Mouse (Mus musculus) macrophage (primary cell): ENCODE measurements around the gene Ccdc33. TPM values are rescaled to one million over a fixed set of nuclear protein-coding genes. Genes with fewer than 3 reads are reported as not detected.

Experiments
- H3K27ac ChIP-seq: fragments of 350-480 bp; formaldehyde crosslinking; 2 replicates; pipeline ENCODE4 v1.9.0; 2021
- H3K36me3 ChIP-seq: fragments of 350-480 bp; formaldehyde crosslinking; 2 replicates; pipeline ENCODE4 v1.9.0; 2021; ENCODE audit errors: inconsistent target
- H3K4me3 ChIP-seq: fragments of 350-480 bp; formaldehyde crosslinking; 2 replicates; pipeline ENCODE4 v1.9.0; 2021; ENCODE audit errors: inconsistent target
- H3K79me2 ChIP-seq: fragments of 350-480 bp; formaldehyde crosslinking; 2 replicates; pipeline ENCODE4 v1.9.0; 2021; ENCODE audit errors: inconsistent target
- WGBS: methylation state at CpG from one replicate; pipeline ENCODE4 v1.1.7; 2026; ENCODE audit warnings: inconsistent platforms; ENCODE audit not compliant: missing documents; 5-methylcytosine and 5-hydroxymethylcytosine counted together
- polyA plus RNA-seq: library from polyadenylated mRNA; stranded (reverse); fragments of 250-400 nt; gene quantifications from 3 replicates; pipeline ENCODE4 v1.2.4, GENCODE M21; 2018; ENCODE audit warnings: inconsistent platforms

The Ccdc33 gene
- polyA plus RNA-seq, 1 experiment from 2014 or later, result not detected

GRCm38 (mm10) chr9:58113279-58113884, 5.2 kb downstream of the Ccdc33 start:
- H3K36me3 ChIP-seq, result no peaks in the 10 kb centered on the region
- H3K79me2 ChIP-seq, result no peaks in the 10 kb centered on the region
- 10% methylated on average over 22 of the region's 22 CpGs for WGBS
- H3K4me3 ChIP-seq, result no peak overlapping the region
- H3K27ac ChIP-seq, result no peak overlapping the region

GRCm38 (mm10) chr9:58112866-58113278, 5.8 kb downstream of the Ccdc33 start:
- H3K27ac ChIP-seq, result no peak overlapping the region
- no peak overlapping the region for H3K4me3 ChIP-seq
- H3K36me3 ChIP-seq, result no peaks in the 10 kb centered on the region
- 38% methylated on average over 4 of the region's 6 CpGs for WGBS
- H3K79me2 ChIP-seq, result no peaks in the 10 kb centered on the region

GRCm38 (mm10) chr9:58112321-58112751, 6.3 kb downstream of the Ccdc33 start:
- H3K79me2 ChIP-seq, result no peaks in the 10 kb centered on the region
- no peak overlapping the region for H3K27ac ChIP-seq
- 52% methylated on average over 6 of the region's 6 CpGs for WGBS

GRCm38 (mm10) chr9:58111431-58111830, 7.2 kb downstream of the Ccdc33 start:
- Histone ChIP-seq H3K36me3 (no peaks in the 10 kb centered on the region), H3K79me2 (no peaks in the 10 kb centered on the region), H3K27ac (no peak overlapping the region), H3K4me3 (no peak overlapping the region)
- 63% methylated on average over 6 of the region's 6 CpGs for WGBS

More at GRCm38 (mm10) chr9:58112321-58112751, 6.3 kb downstream of the Ccdc33 start:
- Histone ChIP-seq H3K4me3 (no peak overlapping the region), H3K36me3 (no peaks in the 10 kb centered on the region)

- Histone ChIP-seq H3K4me3 (no peak overlapping the region), H3K27ac (no peak overlapping the region), H3K36me3 (no peaks in the 10 kb centered on the region), H3K79me2 (no peaks in the 10 kb centered on the region)
- WGBS, result 85% methylated on average over 5 of the region's 5 CpGs
These were observed 7.8 kb downstream of the Ccdc33 start for GRCm38 (mm10) chr9:58110787-58111186.

GRCm38 (mm10) chr9:58107494-58107893, 11.1 kb downstream of the Ccdc33 start:
- Histone ChIP-seq H3K36me3 (no peaks in the 10 kb centered on the region), H3K27ac (no peak overlapping the region), H3K79me2 (no peaks in the 10 kb centered on the region), H3K4me3 (no peak overlapping the region)
- 77% methylated on average over 4 of the region's 5 CpGs for WGBS

GRCm38 (mm10) chr9:58105595-58106169, 12.9 kb downstream of the Ccdc33 start:
- Histone ChIP-seq H3K79me2 (no peaks in the 10 kb centered on the region), H3K27ac (no peak overlapping the region), H3K4me3 (no peak overlapping the region), H3K36me3 (no peaks in the 10 kb centered on the region)
- WGBS, result 74% methylated on average over 15 of the region's 15 CpGs

GRCm38 (mm10) chr9:58103647-58104046, 15.0 kb downstream of the Ccdc33 start:
- WGBS, result 93% methylated on average over 6 of the region's 6 CpGs
- Histone ChIP-seq H3K36me3 (no peaks in the 10 kb centered on the region), H3K27ac (no peak overlapping the region), H3K79me2 (no peaks in the 10 kb centered on the region), H3K4me3 (no peak overlapping the region)

- Histone ChIP-seq H3K27ac (no peak overlapping the region), H3K36me3 (no peaks in the 10 kb centered on the region), H3K79me2 (no peaks in the 10 kb centered on the region), H3K4me3 (no peak overlapping the region)
- 74% methylated on average over 4 of the region's 4 CpGs for WGBS
These were observed 16.6 kb downstream of the Ccdc33 start for GRCm38 (mm10) chr9:58102013-58102412.

GRCm38 (mm10) chr9:58099836-58100565, 18.6 kb downstream of the Ccdc33 start:
- no peak overlapping the region for H3K4me3 ChIP-seq
- H3K79me2 ChIP-seq, result no peaks in the 10 kb centered on the region
- 76% methylated on average over 5 of the region's 5 CpGs for WGBS
- no peak overlapping the region for H3K27ac ChIP-seq
- H3K36me3 ChIP-seq, result no peaks in the 10 kb centered on the region

GRCm38 (mm10) chr9:58096629-58097301, 21.9 kb downstream of the Ccdc33 start:
- WGBS, result 79% methylated on average over 4 of the region's 5 CpGs
- Histone ChIP-seq H3K79me2 (no peaks in the 10 kb centered on the region), H3K27ac (no peak overlapping the region), H3K36me3 (no peaks in the 10 kb centered on the region), H3K4me3 (no peak overlapping the region)

GRCm38 (mm10) chr9:58095977-58096376, 22.6 kb downstream of the Ccdc33 start:
- Histone ChIP-seq H3K36me3 (no peaks in the 10 kb centered on the region), H3K79me2 (no peaks in the 10 kb centered on the region), H3K27ac (no peak overlapping the region), H3K4me3 (no peak overlapping the region)
- WGBS, result 91% methylated on average over 6 of the region's 6 CpGs

- 69% methylated on average over 3 of the region's 3 CpGs for WGBS
- Histone ChIP-seq H3K79me2 (no peaks in the 10 kb centered on the region), H3K4me3 (no peak overlapping the region), H3K36me3 (no peaks in the 10 kb centered on the region), H3K27ac (no peak overlapping the region)
These were observed 24.8 kb downstream of the Ccdc33 start for GRCm38 (mm10) chr9:58093776-58094175.

GRCm38 (mm10) chr9:58092581-58093269, 25.9 kb downstream of the Ccdc33 start:
- Histone ChIP-seq H3K36me3 (no peaks in the 10 kb centered on the region), H3K79me2 (no peaks in the 10 kb centered on the region), H3K27ac (no peak overlapping the region), H3K4me3 (no peak overlapping the region)
- WGBS, result 80% methylated on average over 7 of the region's 7 CpGs
